Mouse (Mus musculus) retina, postnatal 7 days (tissue): ENCODE measurements at regions not wholly inside any gene's neighbourhood (a gene's known extent, or its start where the extent isn't known, plus 50 kb on each side); places are given as distances from the start of the nearest gene placed in this dataset.

Experiments used
- DNase-seq: peaks from one replicate; pipeline ENCODE4 v3.0.0-alpha.2; 2012; ENCODE audit warnings: low read depth, low spot score

DNA sequence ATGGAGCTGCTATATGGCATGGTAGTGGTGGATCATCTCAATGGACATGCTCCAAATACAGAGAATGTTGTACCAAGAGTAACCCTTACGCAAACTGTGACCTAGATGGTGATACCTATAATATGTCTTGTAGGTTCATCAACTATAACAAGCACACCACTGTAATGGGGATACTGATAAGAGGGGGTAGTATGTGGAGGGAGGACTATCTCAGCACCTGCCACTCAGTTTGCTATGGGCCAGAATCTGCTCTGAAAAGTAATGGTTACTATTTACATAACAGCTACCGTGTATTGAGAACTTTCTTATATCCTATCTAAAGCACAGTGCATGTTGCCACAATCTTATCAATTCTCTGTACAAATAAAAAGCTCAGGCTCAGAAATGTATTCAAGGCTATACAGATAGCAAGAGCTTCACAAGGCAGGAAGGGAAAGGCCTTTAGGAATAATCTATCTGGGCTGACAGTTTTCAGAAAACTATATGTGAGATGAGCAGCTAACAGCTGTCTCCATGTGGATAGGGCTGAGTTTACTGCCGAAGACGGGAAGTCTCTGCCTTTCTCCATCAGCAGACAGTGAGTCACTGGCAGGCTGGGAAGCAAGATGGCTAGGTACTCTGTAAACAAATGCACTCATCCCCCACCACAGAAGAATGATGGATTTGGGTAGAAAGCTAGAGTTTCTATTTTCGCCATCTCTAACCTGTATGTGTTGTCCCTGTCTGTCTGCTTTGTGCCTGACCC is 77.1 kb upstream of the Nck2 start:
- no peak for DNase-seq

DNA sequence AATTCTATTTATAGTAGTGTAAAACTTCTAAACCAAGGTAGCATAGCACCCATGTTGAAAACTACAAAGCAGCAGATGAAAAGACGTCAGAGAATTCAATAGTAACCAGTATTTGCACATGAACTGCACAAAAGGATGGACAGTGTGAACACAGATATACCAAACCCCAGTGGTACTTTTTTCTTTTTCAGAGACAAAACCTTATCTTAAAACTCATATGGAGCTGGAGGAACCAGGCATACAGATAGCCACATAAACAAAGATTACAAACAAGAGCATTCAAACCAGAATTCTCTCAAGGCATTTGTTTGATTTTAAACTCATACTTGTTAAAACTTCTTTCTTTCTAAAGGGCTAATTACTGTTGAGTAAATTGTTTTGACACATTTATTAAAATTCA is 72.5 kb upstream of the Nck2 start:
- no peak for DNase-seq

DNA sequence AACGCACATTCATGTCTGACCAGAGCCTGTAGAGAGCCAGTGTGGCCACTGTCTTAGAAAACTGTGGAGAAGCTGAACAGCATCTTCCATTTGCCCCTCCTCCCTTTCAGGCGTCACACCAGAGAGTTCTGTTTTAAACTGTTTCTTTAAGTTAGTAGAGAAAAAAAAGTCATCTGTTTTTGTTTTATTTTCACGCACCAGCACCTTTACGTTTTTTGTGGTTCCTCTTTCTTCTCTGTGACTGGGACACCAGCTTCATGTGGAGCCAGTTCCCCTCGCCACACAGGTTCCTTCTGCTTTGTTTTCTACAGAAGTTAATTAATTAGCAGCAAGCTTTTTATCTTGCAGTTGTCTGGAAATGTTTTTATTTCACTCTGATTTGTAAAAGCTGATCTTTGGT is 69.4 kb upstream of the Nck2 start:
- DNase-seq: no peak

DNA sequence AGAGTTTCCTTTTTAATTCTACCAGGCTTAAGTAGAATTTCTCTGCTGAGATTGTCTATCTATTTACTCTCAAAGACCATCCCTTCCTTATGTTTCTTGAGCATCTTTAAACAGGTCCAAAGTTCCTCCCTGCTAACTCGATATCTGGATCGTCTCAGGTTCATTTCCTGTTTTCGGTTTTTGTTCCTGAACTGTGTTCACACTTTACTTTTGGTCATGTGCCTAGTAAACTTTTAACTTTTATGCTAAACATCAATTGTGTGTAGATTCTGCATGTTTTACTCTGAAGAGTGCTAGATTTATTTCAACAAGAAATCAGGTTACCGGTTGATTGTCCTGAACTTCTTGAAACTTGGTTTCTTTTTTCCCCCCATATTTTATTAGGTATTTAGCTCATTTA is 68.5 kb upstream of the Nck2 start:
- no peak for DNase-seq

DNA sequence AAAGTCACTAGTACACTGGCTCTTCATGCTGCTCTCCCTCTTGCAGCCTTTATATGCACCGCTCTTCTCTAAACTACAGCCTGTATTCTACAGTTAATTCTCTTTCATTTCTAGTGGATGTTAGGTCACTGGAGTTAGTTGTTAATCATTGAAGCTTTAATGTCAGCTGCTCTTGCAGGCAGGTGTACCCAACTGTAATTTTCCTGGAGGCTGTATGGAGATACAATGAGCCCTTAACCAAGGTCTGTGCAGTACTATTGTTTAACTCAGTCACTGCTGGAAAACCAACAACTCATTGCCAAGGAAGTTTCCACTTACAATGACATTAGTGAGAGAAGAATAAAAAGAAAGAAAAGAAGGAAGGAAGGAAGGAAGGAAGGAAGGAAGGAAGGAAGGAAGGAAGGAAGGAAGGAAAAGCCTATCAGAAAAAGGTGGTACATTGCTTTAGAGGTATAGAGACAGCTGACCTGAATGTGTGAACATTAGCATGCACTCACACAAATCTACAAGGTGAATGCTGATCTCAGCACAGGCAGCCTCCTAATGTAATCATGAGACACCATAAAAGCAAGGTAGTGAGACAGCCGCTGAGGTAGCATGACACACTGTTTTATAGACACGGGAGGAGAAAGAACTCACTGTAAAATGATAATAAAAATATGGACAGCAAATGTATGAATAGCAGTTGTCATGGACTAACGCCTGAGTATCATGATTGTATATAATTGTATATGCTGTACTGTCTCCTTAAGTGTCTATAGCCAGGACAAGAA is 66.7 kb upstream of the Nck2 start:
- no peak for DNase-seq

DNA sequence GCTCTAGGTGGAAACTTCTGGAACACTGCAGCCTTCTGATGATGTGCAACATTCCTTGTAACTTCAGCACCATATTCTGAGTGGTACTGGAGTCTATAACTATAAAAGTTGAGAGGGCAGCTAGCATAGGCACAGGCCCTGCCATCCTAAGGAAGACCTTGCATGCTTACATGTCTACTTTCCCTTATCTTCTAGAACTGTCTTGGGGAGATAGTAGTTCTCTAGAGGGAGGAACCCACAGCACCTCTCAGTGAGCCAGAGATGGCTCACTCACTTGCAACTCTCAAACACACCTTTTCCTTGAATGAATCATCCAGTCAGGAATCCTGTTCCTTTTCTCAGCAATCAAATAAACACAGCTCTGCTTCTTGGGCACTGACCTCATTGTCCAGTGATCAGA is 59.4 kb upstream of the Nck2 start:
- no peak for DNase-seq

DNA sequence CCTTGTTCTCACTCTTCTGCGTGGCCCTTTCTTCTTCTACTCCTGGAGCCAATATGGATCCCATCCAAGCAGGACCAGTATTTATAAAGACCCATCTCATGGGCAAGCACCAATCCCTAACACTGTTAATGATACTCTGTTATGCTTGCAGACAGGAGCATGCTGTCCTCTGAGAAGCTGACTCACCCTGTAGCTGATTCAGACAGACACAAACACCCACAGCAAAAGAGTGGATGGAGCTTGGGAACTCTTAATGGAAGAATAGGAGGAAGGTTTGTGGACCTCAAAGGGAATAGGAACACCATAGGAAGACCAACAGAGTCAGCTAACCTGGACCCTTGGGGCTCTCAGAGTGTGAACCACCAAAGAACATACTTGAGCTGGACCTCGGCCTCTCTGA is 50.3 kb upstream of the Nck2 start:
- no peak for DNase-seq
